Mouse (Mus musculus) mesoderm, embryonic 11.5 days (tissue): ENCODE measurements around the gene Cdca3.
"Not testable (repeated sequence)": the region's sequence is repeated elsewhere in the genome, so short reads cannot be mapped to it uniquely, and the experiment has no call there.

Source experiments
- DNase-seq: peaks from one replicate; pipeline ENCODE4 v3.0.0-alpha.2; 2012; ENCODE audit warnings: low read depth, low spot score

Cdca3 gene

GRCm38 (mm10) chr6:124809052-124809774 lies 20.1 kb upstream of the Cdca3 start:
- peak; percentile 86 for DNase-seq

- no peak for DNase-seq
Observed at GRCm38 (mm10) chr6:124809775-124810538, 19.4 kb upstream of the Cdca3 start.

GRCm38 (mm10) chr6:124810566-124811402 lies 18.6 kb upstream of the Cdca3 start:
- not testable (repeated sequence) for DNase-seq

- no peak for DNase-seq
Observed at GRCm38 (mm10) chr6:124811403-124811665, 18.0 kb upstream of the Cdca3 start.

- DNase-seq, result no peak
Observed at GRCm38 (mm10) chr6:124811701-124812560, 17.4 kb upstream of the Cdca3 start.

GRCm38 (mm10) chr6:124812848-124813247 lies 16.5 kb upstream of the Cdca3 start:
- DNase-seq, result no peak

GRCm38 (mm10) chr6:124813496-124813895 lies 15.9 kb upstream of the Cdca3 start:
- DNase-seq, result peak; percentile 75

- DNase-seq, result peak; percentile 89
Observed at GRCm38 (mm10) chr6:124813933-124814332, 15.4 kb upstream of the Cdca3 start, which contains the start of gene Tpi1. Gene Tpi1 (minus strand): TSS chr6:124814296.

- DNase-seq, result no peak
Observed at GRCm38 (mm10) chr6:124814448-124814847, 14.9 kb upstream of the Cdca3 start.

GRCm38 (mm10) chr6:124814858-124815774 lies 14.2 kb upstream of the Cdca3 start:
- DNase-seq, result no peak

GRCm38 (mm10) chr6:124816611-124817010 lies 12.7 kb upstream of the Cdca3 start:
- DNase-seq, result no peak

- no peak for DNase-seq
Observed at GRCm38 (mm10) chr6:124817125-124817524, 12.2 kb upstream of the Cdca3 start.

GRCm38 (mm10) chr6:124817563-124817962 lies 11.8 kb upstream of the Cdca3 start:
- DNase-seq, result no peak

GRCm38 (mm10) chr6:124817971-124818370 lies 11.4 kb upstream of the Cdca3 start:
- no peak for DNase-seq

- no peak for DNase-seq
Observed at GRCm38 (mm10) chr6:124820891-124821290, 8.5 kb upstream of the Cdca3 start.

- no peak for DNase-seq
Observed at GRCm38 (mm10) chr6:124822049-124822448, 7.3 kb upstream of the Cdca3 start.

- no peak for DNase-seq
Observed at GRCm38 (mm10) chr6:124828101-124828592, 1.2 kb upstream of the Cdca3 start.

- DNase-seq, result peak; percentile 96
Observed at GRCm38 (mm10) chr6:124829799-124830700, 703 bp downstream of the Cdca3 start.

- not testable (repeated sequence) for DNase-seq
Observed at GRCm38 (mm10) chr6:124831199-124831598, 1.9 kb downstream of the Cdca3 start.
